Mouse (Mus musculus) neural tube, embryonic 14.5 days (tissue): ENCODE measurements around the gene Erc2. TPM values are rescaled to one million over a fixed set of nuclear protein-coding genes. Genes with fewer than 3 reads are reported as not detected.

Experiments used
- ATAC-seq: fragments of 200-750 bp; cut with Nextera tagmentation; 2 replicates; pipeline ENCODE4 v1.8.0; 2017; ENCODE audit warnings: low read depth, mild to moderate bottlenecking, moderate TSS enrichment, moderate library complexity
- H3K27ac ChIP-seq: fragments of 300-500 bp; sonication (generic); 2 replicates; pipeline ENCODE4 v1.5.1; 2014; ENCODE audit warnings: low read depth, mild to moderate bottlenecking, control low read depth, low read length, moderate library complexity, mixed read lengths
- H3K27me3 ChIP-seq: fragments of 300-500 bp; sonication (generic); 2 replicates; pipeline ENCODE4 v1.6.1; 2014; ENCODE audit warnings: low read length; ENCODE audit not compliant: control insufficient read depth, insufficient read depth
- H3K36me3 ChIP-seq: fragments of 300-500 bp; sonication (generic); 2 replicates; pipeline ENCODE4 v1.6.1; 2014; ENCODE audit warnings: low read length, mixed read lengths; ENCODE audit not compliant: control insufficient read depth, insufficient read depth
- H3K4me1 ChIP-seq: fragments of 300-500 bp; sonication (generic); 2 replicates; pipeline ENCODE4 v1.6.1; 2014; ENCODE audit warnings: low read length; ENCODE audit not compliant: control insufficient read depth, insufficient read depth
- H3K4me2 ChIP-seq: fragments of 300-500 bp; sonication (generic); 2 replicates; pipeline ENCODE4 v1.6.1; 2014; ENCODE audit warnings: mild to moderate bottlenecking, low read depth, low read length, control low read depth
- H3K4me3 ChIP-seq: fragments of 300-500 bp; sonication (generic); 2 replicates; pipeline ENCODE4 v1.5.1; 2014; ENCODE audit warnings: low read depth, low read length, control low read depth, mixed read lengths
- H3K9ac ChIP-seq: fragments of 300-500 bp; sonication (generic); replicated peaks from 2 replicates; pipeline ENCODE4 v1.6.1; 2014; ENCODE audit warnings: low read depth, mild to moderate bottlenecking, control low read depth, low read length, mixed read lengths
- H3K9me3 ChIP-seq: fragments of 300-500 bp; sonication (generic); 2 replicates; pipeline ENCODE4 v1.6.1; 2016; ENCODE audit warnings: low read length; ENCODE audit not compliant: control insufficient read depth
- WGBS: fragments of 180-500 bp; shearing (Covaris S2); extraction: QIAGEN DNeasy Blood & Tissue Kit; methylation state at CpG from one replicate; pipeline ENCODE4 v1.1.7; 2014; 5-methylcytosine and 5-hydroxymethylcytosine counted together
- polyA plus RNA-seq: library from polyadenylated mRNA; unstranded; fragments of >200 nt; fragmentation: Nextera tagmentation; extraction: Ambion mirVana; gene quantifications from 2 replicates; pipeline ENCODE4 v1.2.1, GENCODE M21; 2014

The Erc2 gene
- polyA plus RNA-seq, 1 experiment from 2014 or later = 117 TPM

GRCm38 (mm10) chr14:28143998-28144397 is 521.8 kb downstream of the Erc2 start:
- Histone ChIP-seq H3K4me2 (no peak overlapping the region), H3K9me3 (no peaks in the 10 kb centered on the region), H3K27me3 (no peaks in the 10 kb centered on the region), H3K36me3 (no peaks in the 10 kb centered on the region), H3K4me3 (no peak overlapping the region), H3K9ac (no peak overlapping the region), H3K4me1 (no peaks in the 10 kb centered on the region), H3K27ac (no peak overlapping the region)
- 97% methylated on average over 2 of the region's 2 CpGs for WGBS
- ATAC-seq = no peak

- Histone ChIP-seq H3K4me3 (no peak overlapping the region), H3K9ac (no peak overlapping the region), H3K27me3 (no peaks in the 10 kb centered on the region), H3K9me3 (no peaks in the 10 kb centered on the region), H3K27ac (no peak overlapping the region), H3K4me2 (no peak overlapping the region), H3K4me1 (no peaks in the 10 kb centered on the region), H3K36me3 (no peaks in the 10 kb centered on the region)
- no peak for ATAC-seq
- 59% methylated on average over 5 of the region's 5 CpGs for WGBS
These were observed 525.0 kb downstream of the Erc2 start for GRCm38 (mm10) chr14:28147201-28147600.

DNA sequence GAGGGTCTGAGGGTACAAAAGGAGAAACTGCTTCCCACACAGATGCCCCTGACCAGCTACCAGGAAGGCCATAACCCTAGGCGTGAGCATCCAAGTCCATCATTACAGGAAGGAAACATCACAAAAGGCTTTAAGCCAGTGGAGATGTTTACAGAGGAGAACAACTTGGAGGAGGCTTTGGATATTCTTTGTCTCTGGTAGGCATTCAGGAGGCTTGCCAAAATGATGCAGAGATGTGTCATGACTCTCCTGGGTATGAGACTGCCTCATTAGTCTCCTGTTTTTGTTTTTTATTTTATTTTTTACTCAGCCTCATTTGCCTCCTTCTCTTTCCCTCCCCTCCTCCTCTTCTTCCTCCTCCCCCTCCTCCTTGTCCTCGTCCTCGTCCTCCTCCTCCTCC is 528.7 kb downstream of the Erc2 start:
- no peak overlapping the region for H3K4me3 ChIP-seq
- H3K27ac ChIP-seq = no peak overlapping the region
- ATAC-seq = no peak
- 86% methylated on average over 3 of the region's 3 CpGs for WGBS
- H3K4me2 ChIP-seq = no peak overlapping the region
- H3K27me3 ChIP-seq = no peaks in the 10 kb centered on the region
- H3K4me1 ChIP-seq = no peaks in the 10 kb centered on the region
- H3K36me3 ChIP-seq = no peaks in the 10 kb centered on the region
- H3K9me3 ChIP-seq = no peaks in the 10 kb centered on the region
- no peak overlapping the region for H3K9ac ChIP-seq

DNA sequence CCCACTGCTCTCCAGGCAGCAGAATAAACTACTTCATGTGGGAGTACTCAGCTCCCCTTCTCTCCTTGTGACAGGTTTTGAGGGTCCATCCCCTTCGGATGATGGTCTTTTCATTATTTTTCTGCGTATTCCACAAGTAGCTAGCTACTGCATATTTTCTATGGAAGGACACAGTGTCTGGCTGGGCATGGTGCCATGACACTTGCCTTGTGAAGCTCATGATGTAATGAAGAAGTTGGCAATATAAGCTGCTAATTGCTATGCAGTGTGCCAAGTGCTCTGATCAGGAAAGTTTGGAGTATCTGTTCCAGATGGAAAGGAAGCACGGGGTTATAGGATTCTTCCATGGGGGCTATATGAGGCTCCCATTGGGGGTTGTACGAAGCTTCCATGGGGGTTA is 533.5 kb downstream of the Erc2 start:
- Histone ChIP-seq H3K9me3 (no peaks in the 10 kb centered on the region), H3K36me3 (no peaks in the 10 kb centered on the region), H3K9ac (no peak overlapping the region), H3K4me1 (no peaks in the 10 kb centered on the region), H3K27me3 (no peaks in the 10 kb centered on the region), H3K27ac (no peak overlapping the region), H3K4me3 (no peak overlapping the region), H3K4me2 (no peak overlapping the region)
- 92% methylated on average over 4 of the region's 4 CpGs for WGBS
- no peak for ATAC-seq

DNA sequence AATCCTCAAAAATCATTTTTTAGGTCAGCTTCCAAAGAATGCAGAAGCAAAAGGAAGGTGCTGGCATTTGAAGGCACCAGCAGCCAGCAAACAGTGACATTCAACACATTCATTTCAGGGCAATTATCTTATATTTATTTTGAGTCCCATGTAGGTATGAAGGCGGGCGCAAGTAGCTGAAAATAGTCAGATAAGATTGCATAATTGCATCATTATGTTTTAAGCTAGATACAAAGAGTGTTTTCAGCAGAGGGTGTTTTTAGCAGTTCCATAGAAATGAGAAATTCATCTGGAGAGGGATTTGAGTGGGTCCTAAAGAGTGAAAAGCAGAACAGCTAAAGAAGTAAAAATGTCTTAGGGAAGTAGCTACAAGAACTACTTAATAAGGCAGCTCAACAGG is 538.6 kb downstream of the Erc2 start:
- no peak for ATAC-seq
- no peaks in the 10 kb centered on the region for H3K36me3 ChIP-seq

DNA sequence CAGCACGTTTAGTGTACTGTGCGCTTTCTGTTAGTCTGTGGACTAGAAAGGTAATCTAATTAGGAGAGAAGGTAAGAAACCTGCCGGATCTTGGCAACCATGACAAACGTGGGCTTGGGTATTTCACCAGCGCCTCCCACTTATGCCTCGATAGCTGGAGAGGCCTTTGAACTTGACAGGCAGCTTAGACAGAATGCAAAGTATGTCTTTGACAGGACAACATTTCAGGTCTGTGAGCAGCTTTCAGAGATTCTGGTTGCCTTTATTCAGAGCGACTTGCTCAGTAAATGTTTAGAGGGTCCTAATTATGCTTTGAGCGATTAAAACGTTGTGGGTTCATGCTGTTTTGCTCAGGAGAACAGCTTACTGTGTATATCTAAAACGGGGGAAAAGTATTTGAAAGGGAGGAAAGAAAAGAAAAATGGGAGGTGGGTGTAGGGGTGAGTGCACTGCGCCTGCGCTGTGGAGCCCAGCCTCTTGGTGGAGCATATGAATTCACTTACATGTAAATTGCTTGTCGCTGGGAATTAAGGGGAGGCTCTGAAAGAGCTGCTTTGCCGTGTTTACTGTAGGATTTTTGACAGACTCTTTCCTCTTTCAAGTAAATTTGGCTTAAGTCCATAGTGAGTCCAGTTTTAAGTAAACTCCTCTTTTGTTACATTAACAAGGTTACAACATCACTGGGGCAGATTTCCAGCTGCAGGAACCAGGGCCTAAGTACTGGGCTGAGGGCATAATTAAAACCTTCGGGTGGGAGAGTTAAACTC is 542.6 kb downstream of the Erc2 start:
- Histone ChIP-seq H3K9me3 (no peaks in the 10 kb centered on the region), H3K36me3 (no peaks in the 10 kb centered on the region), H3K4me1 (no peaks in the 10 kb centered on the region), H3K27ac (no peak overlapping the region), H3K4me2 (no peak overlapping the region), H3K27me3 (no peaks in the 10 kb centered on the region), H3K4me3 (no peak overlapping the region), H3K9ac (no peak overlapping the region)
- WGBS = 45% methylated on average over 15 of the region's 15 CpGs
- ATAC-seq = no peak

More for the DNA sequence above, 538.6 kb downstream of the Erc2 start:
- no peak overlapping the region for H3K27ac ChIP-seq
- no peaks in the 10 kb centered on the region for H3K27me3 ChIP-seq
- no peak overlapping the region for H3K9ac ChIP-seq
- WGBS = 97% methylated on average over 2 of the region's 2 CpGs
- no peak overlapping the region for H3K4me3 ChIP-seq
- no peaks in the 10 kb centered on the region for H3K9me3 ChIP-seq
- no peak overlapping the region for H3K4me2 ChIP-seq
- H3K4me1 ChIP-seq = no peaks in the 10 kb centered on the region

DNA sequence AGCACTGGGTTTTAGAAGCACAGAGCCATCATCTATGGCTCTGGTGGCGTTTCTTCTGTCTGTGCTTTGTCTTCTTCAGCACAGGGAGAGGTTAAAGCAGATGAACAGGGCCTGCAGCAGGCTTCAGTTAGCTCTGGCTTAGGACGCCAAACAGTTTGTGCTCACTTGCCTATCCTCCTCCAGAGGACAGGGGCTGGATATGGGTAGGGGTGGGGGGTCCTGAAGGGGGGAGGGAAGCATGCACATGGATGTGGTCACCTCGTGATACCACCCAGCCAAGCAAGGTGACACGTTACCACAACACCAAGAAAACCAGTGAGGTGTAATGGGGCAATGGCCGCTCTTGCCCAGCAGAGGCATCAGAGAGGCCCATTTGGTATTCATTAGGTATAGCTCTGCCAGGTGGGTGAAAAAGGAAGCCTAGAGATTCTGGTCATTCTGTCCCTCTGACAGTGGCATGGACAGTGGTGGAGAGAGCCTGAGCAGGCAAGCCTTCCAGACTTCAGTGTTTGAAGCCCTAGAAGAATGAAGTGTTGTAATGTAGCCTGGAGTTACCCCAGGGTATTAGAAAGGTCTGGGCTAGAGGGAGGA is 543.5 kb downstream of the Erc2 start:
- Histone ChIP-seq H3K9me3 (no peaks in the 10 kb centered on the region), H3K4me2 (no peak overlapping the region), H3K4me1 (no peaks in the 10 kb centered on the region), H3K9ac (no peak overlapping the region), H3K27ac (no peak overlapping the region), H3K36me3 (no peaks in the 10 kb centered on the region), H3K27me3 (no peaks in the 10 kb centered on the region), H3K4me3 (no peak overlapping the region)
- WGBS = 64% methylated on average over 5 of the region's 5 CpGs
- no peak for ATAC-seq

- Histone ChIP-seq H3K9me3 (no peaks in the 10 kb centered on the region), H3K4me3 (no peak overlapping the region), H3K9ac (no peak overlapping the region), H3K36me3 (no peaks in the 10 kb centered on the region), H3K27ac (no peak overlapping the region), H3K27me3 (no peaks in the 10 kb centered on the region), H3K4me2 (no peak overlapping the region), H3K4me1 (no peaks in the 10 kb centered on the region)
- WGBS = 69% methylated on average over 4 of the region's 4 CpGs
- no peak for ATAC-seq
These were observed 548.5 kb downstream of the Erc2 start for GRCm38 (mm10) chr14:28170711-28171110.

DNA sequence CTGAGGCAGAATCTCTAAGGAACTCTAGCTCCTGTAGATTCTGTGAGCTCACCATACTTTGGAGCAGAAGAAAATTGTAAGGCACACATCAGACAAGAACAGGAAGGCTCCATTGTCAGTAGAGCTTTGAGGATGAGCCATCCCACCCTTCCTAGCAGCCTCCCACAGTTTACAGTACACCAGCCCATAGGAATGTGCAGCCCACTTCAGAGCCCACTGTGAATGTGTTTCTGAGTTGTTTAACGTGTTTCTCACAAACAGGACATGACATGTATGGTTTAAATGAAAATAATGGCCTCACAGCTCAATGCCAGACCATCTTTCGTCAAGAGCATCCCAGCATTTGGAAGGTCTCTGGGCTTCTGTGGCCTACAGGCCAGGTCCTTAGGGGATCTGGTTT is 549.1 kb downstream of the Erc2 start:
- Histone ChIP-seq H3K9me3 (no peaks in the 10 kb centered on the region), H3K27me3 (no peaks in the 10 kb centered on the region), H3K36me3 (no peaks in the 10 kb centered on the region), H3K4me2 (no peak overlapping the region), H3K27ac (no peak overlapping the region), H3K4me3 (no peak overlapping the region), H3K4me1 (no peaks in the 10 kb centered on the region), H3K9ac (no peak overlapping the region)
- ATAC-seq = no peak
- 63% methylated on average over 2 of the region's 2 CpGs for whole genome bisulfite sequencing
